Mouse (Mus musculus): ENCODE data around the gene Tmem91.

DNA sequence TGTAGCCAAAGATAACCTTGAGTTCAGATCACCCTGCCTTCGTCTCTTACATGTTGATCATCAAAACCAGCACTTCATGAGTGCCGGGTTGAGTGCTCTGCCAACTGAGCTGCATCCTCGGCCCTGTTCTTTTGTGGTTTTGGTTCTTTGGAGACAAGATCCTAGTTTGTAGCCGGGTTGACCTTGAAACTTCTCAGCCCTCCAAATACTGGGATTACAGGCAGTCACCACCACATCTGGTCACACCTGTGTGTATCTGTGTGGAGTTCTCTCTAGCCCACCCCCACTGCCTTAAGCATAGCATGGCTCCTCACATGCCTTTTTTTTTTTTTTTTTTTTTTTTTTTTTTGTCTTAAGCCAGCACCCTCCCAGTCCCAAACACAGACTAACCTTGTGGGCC is 4.9 kb downstream of the Tmem91 start:
- TF ChIP-seq CTCF (IDR thresholded peaks at IDR 0.05; ENCODE audit: borderline replicate concordance, insufficient read depth, low read length) (no peak), POLR2A (IDR thresholded peaks at IDR 0.05; ENCODE audit: low read depth, low read length) (no peak)

Data from embryonic fibroblast, embryonic 13.5 days (primary cell).